In genomic region chr7:55222997-55223396, GRCm38 (mm10) we compare ENCODE assay signal across 26 mouse cellular contexts.
"Had no signal": no experiment of that assay in that cellular context is flagged by ENCODE, and none has a peak within 500 bp of the region (broad histone marks: within the 10 kb centered on the region; RNA-seq: fewer than 3 reads in every experiment).

No protein-coding gene starts in this region.

- H3K4me2 ChIP-seq: heart, embryonic 12.5 days; hindbrain, embryonic 12.5 days; hindbrain, embryonic 14.5 days; intestine, embryonic 15.5 days; limb, embryonic 13.5 days; limb, embryonic 15.5 days; liver, embryonic 12.5 days had no signal

- H3K27me3 ChIP-seq: heart, embryonic 12.5 days; hindbrain, embryonic 12.5 days; intestine, embryonic 15.5 days; limb, embryonic 13.5 days; limb, embryonic 15.5 days; liver, embryonic 12.5 days had no signal

- H3K9me3 ChIP-seq: heart, embryonic 12.5 days; hindbrain, embryonic 10.5 days; hindbrain, embryonic 12.5 days; intestine, embryonic 15.5 days; limb, embryonic 13.5 days; limb, embryonic 15.5 days; liver, embryonic 12.5 days had no signal

- H3K27ac ChIP-seq: gastrocnemius, adult 2 months; heart, adult 2 months; hindbrain, embryonic 10.5 days; hindbrain, embryonic 12.5 days; hindbrain, embryonic 14.5 days; intestine, embryonic 15.5 days; layer of hippocampus, adult 2 months; limb, embryonic 13.5 days; limb, embryonic 15.5 days; liver, embryonic 12.5 days; liver, embryonic 14.5 days had no signal

- ATAC-seq: hindbrain, embryonic 16.5 days; inflammation-experienced regulatory T-cells, adult 6 months; intestine, embryonic 15.5 days; intestine, postnatal 0 days; liver, embryonic 12.5 days had no signal

- H3K4me1 ChIP-seq: heart, embryonic 12.5 days; hindbrain, embryonic 10.5 days; hindbrain, embryonic 12.5 days; intestine, embryonic 15.5 days; limb, embryonic 13.5 days; limb, embryonic 15.5 days; liver, embryonic 12.5 days had no signal

- H3K36me3 ChIP-seq: heart, embryonic 12.5 days; hindbrain, embryonic 10.5 days; hindbrain, embryonic 12.5 days; intestine, embryonic 15.5 days; limb, embryonic 13.5 days; limb, embryonic 15.5 days; liver, embryonic 12.5 days had no signal

- DNase-seq: gastrocnemius, adult 2 months; gastrocnemius, postnatal 10 days; gastrocnemius, postnatal 36 days; heart, adult 11 months; heart, adult 2 months; heart, postnatal 10 days; heart, postnatal 4 days; kidney, adult 18-20 months; kidney, adult 8-10 months; kidney, postnatal 10 days; kidney, postnatal 25 days; kidney, postnatal 4 days; left cerebral cortex, postnatal 4 days had no signal

- H3K4me3 ChIP-seq: gastrocnemius, adult 2 months; heart, adult 2 months; heart, embryonic 12.5 days; hindbrain, embryonic 10.5 days; hindbrain, embryonic 12.5 days; intestine, embryonic 15.5 days; layer of hippocampus, adult 2 months; limb, embryonic 13.5 days; limb, embryonic 15.5 days; liver, embryonic 12.5 days had no signal

- H3K9ac ChIP-seq: heart, embryonic 12.5 days; hindbrain, embryonic 12.5 days; hindbrain, embryonic 14.5 days; intestine, embryonic 15.5 days; limb, embryonic 13.5 days; limb, embryonic 15.5 days; liver, embryonic 12.5 days; liver, embryonic 14.5 days had no signal
